Mouse (Mus musculus): Measurements from ENCODE around the gene Hivep3.

DNA sequence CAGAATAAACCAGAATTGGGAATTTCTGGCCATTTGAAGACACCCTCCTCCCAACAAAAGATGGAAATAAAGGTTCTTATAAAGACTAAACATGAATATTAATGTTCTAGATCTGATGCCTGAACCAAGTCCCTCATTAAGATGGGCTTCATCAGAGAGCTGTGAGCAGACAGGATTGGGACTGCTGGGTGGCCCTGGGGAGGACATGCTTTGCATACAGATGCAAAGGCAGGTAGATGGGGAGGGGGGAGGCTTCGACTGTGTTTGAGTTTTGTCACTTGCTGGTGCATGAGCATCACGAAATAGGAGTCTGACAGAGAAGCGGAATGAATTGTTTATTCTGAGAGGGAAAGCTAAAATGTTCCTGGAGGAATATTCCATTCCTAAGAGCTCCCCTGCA, 12.1 kb upstream of the Hivep3 start:
- TF ChIP-seq POLR2A (IDR thresholded peaks at IDR 0.05; ENCODE audit: control insufficient read depth, extremely low read depth, insufficient read depth, low read length, poor library complexity) (no peak), CTCF (IDR thresholded peaks at IDR 0.05; ENCODE audit: borderline replicate concordance, control insufficient read depth, extremely low read depth, insufficient read depth, low read length, poor library complexity) (no peak)

Measured in thymus, adult 2 months (tissue).